9 mouse cellular contexts compared by ENCODE assay signal in the genomic region with DNA sequence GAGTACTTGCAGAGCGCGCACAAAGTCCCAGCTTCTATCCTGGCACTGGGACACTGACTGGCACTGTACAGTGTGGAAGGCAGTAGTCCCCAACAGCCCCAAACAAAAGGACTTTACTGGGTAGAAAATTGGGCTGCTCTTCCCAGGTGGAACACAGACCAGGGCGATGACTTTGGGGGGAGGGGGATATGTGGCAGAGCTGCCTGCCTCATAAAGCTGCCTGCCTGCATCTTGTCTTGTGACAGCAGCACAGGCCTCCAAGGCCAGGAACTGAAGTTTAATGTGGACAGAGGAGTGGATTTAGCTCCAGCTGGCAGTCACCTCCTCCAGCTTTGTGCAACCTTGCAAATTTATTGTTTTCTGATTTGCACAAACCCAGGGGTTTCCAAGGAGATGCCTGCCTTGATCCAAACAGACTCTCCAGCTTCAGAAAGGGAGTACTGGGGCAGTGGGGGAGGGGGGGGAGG. TPM values are rescaled to one million over a fixed set of nuclear protein-coding genes. Genes with fewer than 3 reads are reported as not detected.
DNase-seq lines count a peak whose midpoint lies in the region; ATAC-seq lines count a peak whose summit lies in the region.
"Had no signal": no experiment of that assay in that cellular context is flagged by ENCODE, and none has a peak within 500 bp of the region (broad histone marks: within the 10 kb centered on the region; RNA-seq: fewer than 3 reads in every experiment).

No protein-coding gene starts in this region.

- H3K4me1 ChIP-seq in hindbrain, embryonic 14.5 days (replicated peaks; ENCODE audit: control insufficient read depth, insufficient read depth, low read length) = peaks cover 9% of the 10 kb centered on the region; the same call in 1 of the 2 replicates
- peaks cover 3% of the 10 kb centered on the region for H3K4me1 ChIP-seq in midbrain, embryonic 15.5 days
- peaks cover 7% of the 10 kb centered on the region; the same call in 1 of the 2 replicates for H3K4me1 ChIP-seq in intestine, embryonic 15.5 days (replicated peaks)

- no peak overlapping the region for H3K4me2 ChIP-seq in hindbrain, embryonic 14.5 days (replicated peaks)
- no peak overlapping the region for H3K4me2 ChIP-seq in midbrain, embryonic 15.5 days
- no peak overlapping the region for H3K4me2 ChIP-seq in intestine, embryonic 15.5 days (replicated peaks)

- H3K36me3 ChIP-seq in hindbrain, embryonic 14.5 days (replicated peaks; ENCODE audit: control insufficient read depth, insufficient read depth) = no peaks in the 10 kb centered on the region
- no peaks in the 10 kb centered on the region for H3K36me3 ChIP-seq in midbrain, embryonic 15.5 days (replicated peaks)
- H3K36me3 ChIP-seq in intestine, embryonic 15.5 days = no peaks in the 10 kb centered on the region

- WGBS in hindbrain, embryonic 14.5 days = 56% methylated on average over 3 of the region's 3 CpGs
- WGBS in midbrain, embryonic 15.5 days = 66% methylated on average over 3 of the region's 3 CpGs
- WGBS in intestine, embryonic 15.5 days = 60% methylated on average over 3 of the region's 3 CpGs

- H3K27ac ChIP-seq in hindbrain, embryonic 14.5 days = peak overlapping the region; percentile 38; the same call in 1 of the 2 replicates
- no peak overlapping the region for H3K27ac ChIP-seq in midbrain, embryonic 15.5 days
- H3K27ac ChIP-seq in intestine, embryonic 15.5 days = no peak overlapping the region
- H3K27ac ChIP-seq: liver, embryonic 14.5 days had no signal

- ATAC-seq in cerebellum, adult (ENCODE audit: insufficient number of reproducible peaks, low FRiP score, low TSS enrichment) = no peak
- ATAC-seq in hindbrain, embryonic 14.5 days (ENCODE audit: low FRiP score) = peak; percentile 74
- peak; percentile 61 for ATAC-seq in midbrain, embryonic 15.5 days (replicated peaks)
- no peak for ATAC-seq in intestine, embryonic 15.5 days

- H3K4me3 ChIP-seq in hindbrain, embryonic 14.5 days (replicated peaks; ENCODE audit: low read length) = no peak overlapping the region
- no peak overlapping the region for H3K4me3 ChIP-seq in midbrain, embryonic 15.5 days
- H3K4me3 ChIP-seq in intestine, embryonic 15.5 days (replicated peaks) = no peak overlapping the region

- peak; percentile 46 to 53 for DNase-seq in cerebellum, postnatal 10 days
- peak; percentile 23 for DNase-seq in layer of hippocampus, adult 11-12 months (ENCODE audit: low spot score)
- no peak for DNase-seq in layer of hippocampus, postnatal 25 days (ENCODE audit: extremely low spot score in 1 of 2, low spot score in 1 of 2)
- peak; percentile 36 for DNase-seq in hindbrain, embryonic 14.5 days (ENCODE audit: low spot score)
- DNase-seq in MN1 (ENCODE audit: low spot score) = no peak

- H3K9me3 ChIP-seq in hindbrain, embryonic 14.5 days (ENCODE audit: control insufficient read depth, low read length) = no peaks in the 10 kb centered on the region
- H3K9me3 ChIP-seq in midbrain, embryonic 15.5 days = no peaks in the 10 kb centered on the region
- H3K9me3 ChIP-seq in intestine, embryonic 15.5 days = no peaks in the 10 kb centered on the region

- H3K9ac ChIP-seq in hindbrain, embryonic 14.5 days = no peak overlapping the region
- no peak overlapping the region for H3K9ac ChIP-seq in midbrain, embryonic 15.5 days
- H3K9ac ChIP-seq in intestine, embryonic 15.5 days = no peak overlapping the region
- H3K9ac ChIP-seq: liver, embryonic 14.5 days had no signal

- H3K27me3 ChIP-seq in hindbrain, embryonic 14.5 days (ENCODE audit: control insufficient read depth, insufficient read depth, low read length) = no peaks in the 10 kb centered on the region
- no peaks in the 10 kb centered on the region for H3K27me3 ChIP-seq in midbrain, embryonic 15.5 days (replicated peaks)
- H3K27me3 ChIP-seq in intestine, embryonic 15.5 days (replicated peaks) = no peaks in the 10 kb centered on the region

RNA-seq across cellular contexts. Expression of a gene that starts 25.8 kb away (rescaled TPM):
- 1 to 10 TPM; 6.6 TPM for total RNA-seq in layer of hippocampus, postnatal 25 days (2021)
- polyA plus RNA-seq in hindbrain, embryonic 14.5 days (2014; fragmentation: Nextera tagmentation; extraction: Ambion mirVana) = 16.1 and 17.9 TPM in 2 replicates
- polyA plus RNA-seq in midbrain, embryonic 15.5 days (2015; fragmentation: Nextera tagmentation; extraction: Ambion mirVana) = 12.1 and 13.3 TPM in 2 replicates
- polyA plus RNA-seq in intestine, embryonic 15.5 days (2015; fragmentation: Nextera tagmentation; extraction: Ambion mirVana) = 0.15 and 0.25 TPM in 2 replicates

RNA-seq across cellular contexts. Expression of a gene that starts 42.2 kb away (rescaled TPM):
- total RNA-seq in layer of hippocampus, postnatal 25 days (2021) = 10 to 100 TPM; 16.5 to 17.6 TPM
- 46.0 and 50.4 TPM in 2 replicates for polyA plus RNA-seq in hindbrain, embryonic 14.5 days (2014; fragmentation: Nextera tagmentation; extraction: Ambion mirVana)
- 53.0 and 54.1 TPM in 2 replicates for polyA plus RNA-seq in midbrain, embryonic 15.5 days (2015; fragmentation: Nextera tagmentation; extraction: Ambion mirVana)
- polyA plus RNA-seq in intestine, embryonic 15.5 days (2015; fragmentation: Nextera tagmentation; extraction: Ambion mirVana) = 55.4 and 56.6 TPM in 2 replicates

RNA-seq across cellular contexts. Expression of a gene that starts 55.7 kb away (rescaled TPM):
- 10 to 100 TPM; 18.4 to 19.1 TPM for total RNA-seq in layer of hippocampus, postnatal 25 days (2021)
- 17.6 and 19.5 TPM in 2 replicates for polyA plus RNA-seq in hindbrain, embryonic 14.5 days (2014; fragmentation: Nextera tagmentation; extraction: Ambion mirVana)
- 10.7 and 11.0 TPM in 2 replicates for polyA plus RNA-seq in midbrain, embryonic 15.5 days (2015; fragmentation: Nextera tagmentation; extraction: Ambion mirVana)
- polyA plus RNA-seq in intestine, embryonic 15.5 days (2015; fragmentation: Nextera tagmentation; extraction: Ambion mirVana) = 20.0 and 20.3 TPM in 2 replicates

Comparison
In these comparisons a context has a peak if more than half of its experiments do, and no peak if none do; other contexts are left out.
1. DNase-seq: peak in cerebellum, postnatal 10 days (2 of 2), layer of hippocampus, adult 11-12 months (single experiment) and hindbrain, embryonic 14.5 days (single experiment); none in layer of hippocampus, postnatal 25 days (0 of 2) and MN1 (single experiment).
2. ATAC-seq: peak in hindbrain, embryonic 14.5 days (single experiment) and midbrain, embryonic 15.5 days (single experiment); none in cerebellum, adult (single experiment) and intestine, embryonic 15.5 days (single experiment).
3. RNA of a gene that starts 25.8 kb away (polyA plus RNA-seq): 16.1 to 17.9 TPM in hindbrain, embryonic 14.5 days and 12.1 to 13.3 TPM in midbrain, embryonic 15.5 days; 0.15 to 0.25 TPM in intestine, embryonic 15.5 days; every median in the first group is over 10 times any median in the second.